Mouse (Mus musculus) thymus, postnatal 25 days (tissue): ENCODE measurements around the gene B230118H07Rik.
"Not testable (repeated sequence)": the region's sequence is repeated elsewhere in the genome, so short reads cannot be mapped to it uniquely, and the experiment has no call there.

Experiments used
- DNase-seq: peaks from one replicate; pipeline ENCODE4 v3.0.0; 2022

Gene B230118H07Rik

DNA sequence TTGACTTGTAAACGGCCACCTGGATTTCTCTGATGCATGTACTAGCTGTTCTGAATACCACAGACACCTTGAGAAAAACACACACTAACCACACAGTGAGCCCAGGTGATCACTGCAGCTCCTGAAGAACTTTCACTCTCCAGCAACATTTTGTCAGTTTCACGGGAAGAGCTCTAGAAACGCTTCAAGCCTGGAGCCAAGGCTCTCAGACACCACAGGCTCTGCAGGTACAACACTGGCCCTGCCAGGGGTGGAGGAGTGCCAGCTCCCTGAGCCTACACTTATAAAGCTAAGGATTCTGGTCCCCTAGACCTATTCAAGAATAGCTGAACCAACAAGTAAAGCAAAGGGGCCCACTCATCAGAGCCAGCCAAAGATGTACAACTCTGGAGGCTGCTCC is 67.9 kb downstream of the B230118H07Rik start:
- DNase-seq: peak; percentile 73

DNA sequence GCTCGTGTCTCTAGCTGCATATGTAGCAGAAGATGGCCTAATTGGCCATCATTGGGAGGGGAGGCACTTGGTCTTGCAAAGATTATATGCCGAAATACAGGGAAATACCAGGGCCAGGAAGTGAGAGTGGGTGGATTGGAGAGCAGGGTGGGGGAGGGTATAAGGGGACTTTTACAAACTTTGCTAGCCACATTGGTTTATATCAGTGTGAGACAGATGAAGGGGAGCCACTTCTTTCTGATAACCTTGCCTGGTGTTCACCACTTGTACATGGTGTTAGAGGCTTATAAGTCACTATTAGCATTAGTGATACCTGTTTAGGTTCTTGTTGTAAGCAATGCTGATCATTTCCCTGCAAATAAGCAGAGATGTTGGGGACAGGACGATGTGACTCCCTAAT is 68.4 kb downstream of the B230118H07Rik start:
- DNase-seq: no peak

DNA sequence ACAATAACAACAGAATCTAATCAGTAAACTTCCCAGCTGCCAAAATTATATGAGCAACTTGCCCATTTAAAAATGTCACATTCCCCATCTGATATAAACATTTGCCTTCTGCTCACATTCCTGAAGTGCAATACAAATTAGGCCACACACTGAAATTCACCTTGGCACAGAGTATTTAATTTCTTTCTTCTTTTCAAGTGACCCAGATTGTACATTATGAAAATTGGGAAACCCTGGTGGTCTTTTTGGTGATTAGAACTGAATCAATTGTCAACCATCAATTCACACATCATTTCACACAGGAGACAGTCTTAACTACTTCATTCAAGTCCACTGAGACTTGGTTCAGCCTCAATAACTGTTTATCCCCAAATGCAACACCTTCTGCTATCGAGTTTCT is 68.9 kb downstream of the B230118H07Rik start:
- no peak for DNase-seq

DNA sequence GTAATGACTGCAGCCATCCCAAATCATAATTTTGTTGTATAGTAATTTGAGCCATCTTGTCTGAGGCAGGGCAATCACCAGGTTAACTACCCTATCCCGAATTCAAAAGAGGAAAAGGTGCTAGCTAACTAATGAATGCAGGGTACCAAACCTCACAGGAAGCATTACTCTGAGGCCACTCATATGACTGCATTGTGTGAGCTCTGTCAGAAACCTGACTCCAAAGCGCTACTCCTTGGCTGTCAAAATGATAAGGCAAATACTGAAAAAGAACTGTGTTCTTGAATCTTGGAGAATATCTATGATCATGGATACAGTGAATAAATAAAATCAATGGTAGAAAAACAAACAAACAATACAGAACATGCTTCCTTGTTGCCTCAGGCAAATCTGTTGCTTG is 69.3 kb downstream of the B230118H07Rik start:
- no peak for DNase-seq

DNA sequence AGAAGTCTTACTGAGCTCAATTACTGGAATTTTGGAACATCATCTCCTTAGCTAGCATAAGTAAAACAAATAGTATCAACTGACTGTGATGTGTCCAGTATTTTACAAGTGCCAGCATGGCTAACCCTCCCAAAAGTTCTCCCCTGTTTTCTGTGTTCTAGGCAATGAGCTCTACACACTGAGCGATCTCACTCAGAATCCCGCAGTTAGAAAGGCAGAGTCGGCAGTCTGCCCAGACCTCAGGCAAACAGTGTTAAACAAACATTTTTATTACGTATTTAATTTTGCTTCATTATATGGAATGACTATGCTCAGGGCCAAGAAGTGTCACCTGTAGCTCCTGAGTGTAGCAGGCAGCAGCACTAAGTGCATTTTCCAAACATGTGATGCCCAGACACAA is 72.1 kb downstream of the B230118H07Rik start:
- DNase-seq: no peak

DNA sequence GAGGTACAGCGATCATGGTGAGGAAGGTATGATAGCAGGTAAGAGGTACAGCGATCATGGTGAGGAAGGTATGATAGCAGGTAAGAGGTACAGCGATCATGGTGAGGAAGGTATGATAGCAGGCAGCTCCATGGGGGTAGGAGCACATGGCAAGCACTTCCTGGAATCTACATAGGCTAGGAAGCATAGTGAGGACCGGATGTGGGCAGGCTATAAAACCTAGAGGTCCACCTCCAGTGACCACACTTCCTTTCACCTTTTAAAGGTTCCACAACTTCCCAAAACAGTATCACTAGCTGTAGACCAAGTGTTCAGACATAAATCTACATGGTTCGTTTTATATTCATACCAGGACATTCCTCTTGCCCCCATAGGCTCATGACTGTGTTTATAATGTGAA is 80.1 kb downstream of the B230118H07Rik start:
- DNase-seq: no peak

DNA sequence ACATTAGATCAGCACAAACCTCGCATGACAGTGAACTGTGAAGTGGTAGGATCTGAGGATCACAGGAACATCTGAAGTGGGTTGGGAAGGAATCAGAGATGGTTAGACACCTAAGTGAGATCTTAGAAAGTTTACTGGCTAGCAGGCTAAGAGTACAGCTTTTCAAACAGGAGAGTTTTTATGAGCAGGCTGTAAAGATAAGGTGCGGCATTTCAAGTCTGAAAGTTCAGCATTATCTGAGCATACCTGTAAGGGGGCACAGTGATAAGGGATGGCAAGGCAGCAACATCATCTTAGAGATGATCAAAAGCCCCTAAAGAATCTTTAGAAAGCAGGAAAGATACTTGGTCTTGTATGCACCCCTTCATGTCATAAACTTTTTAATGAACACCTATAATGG is 81.8 kb downstream of the B230118H07Rik start:
- no peak for DNase-seq

DNA sequence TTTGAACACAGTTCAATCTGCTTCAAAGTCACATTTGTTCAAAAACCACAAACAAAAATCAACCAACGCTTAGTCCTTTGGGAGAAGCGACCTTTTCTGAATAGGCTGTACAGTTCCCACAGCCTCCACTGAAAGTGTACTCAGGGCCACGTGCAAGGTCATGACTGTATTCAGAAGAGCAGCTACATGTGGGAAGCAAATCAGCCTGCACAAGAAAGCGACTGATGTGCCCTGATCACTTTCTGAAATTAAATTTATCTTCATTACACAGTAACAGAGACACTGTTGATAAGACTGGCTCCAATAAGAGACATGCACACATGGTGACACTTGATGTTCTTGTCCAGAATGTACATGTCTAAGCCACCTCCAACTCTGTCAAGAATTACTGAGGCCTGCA is 85.6 kb downstream of the B230118H07Rik start:
- no peak for DNase-seq

DNA sequence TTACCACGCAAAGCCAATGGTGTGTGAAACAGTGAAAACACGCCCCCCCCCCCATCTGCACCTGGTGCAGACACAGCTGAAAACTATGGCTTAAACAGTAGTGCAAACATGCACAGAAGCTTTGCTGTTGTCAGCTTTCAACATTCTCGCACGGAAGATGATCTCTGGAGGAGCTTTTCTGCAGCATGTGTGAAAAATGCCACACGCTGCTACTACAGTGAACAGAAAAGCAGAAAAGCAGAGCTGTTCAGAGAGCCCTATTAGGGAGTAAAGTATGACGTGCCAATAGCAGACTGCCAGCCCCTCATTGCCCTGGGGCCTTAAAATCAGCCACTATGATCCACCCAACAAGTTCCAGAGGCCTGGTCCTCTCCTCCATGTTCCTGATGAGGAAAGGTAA is 86.1 kb downstream of the B230118H07Rik start:
- peak; percentile 57 for DNase-seq

DNA sequence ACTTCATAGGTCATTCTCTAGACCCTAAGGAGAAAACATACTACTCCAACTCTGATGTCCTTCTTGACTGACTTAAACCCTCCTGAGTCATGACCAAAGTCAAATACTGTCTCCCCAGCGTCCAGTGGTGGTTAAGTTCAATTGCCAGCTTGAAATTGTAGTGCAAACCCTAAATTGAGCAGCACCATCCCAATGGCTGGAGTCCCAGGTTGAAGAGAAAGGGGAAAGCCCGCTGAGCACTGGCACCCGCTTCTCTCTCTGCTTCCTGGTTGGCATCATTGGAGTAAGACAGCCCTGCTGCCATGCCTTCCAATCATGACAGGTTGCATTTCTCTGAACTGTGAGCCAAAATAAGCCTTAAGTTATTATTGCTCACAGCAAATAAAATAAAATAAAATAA is 89.9 kb downstream of the B230118H07Rik start:
- no peak for DNase-seq

DNA sequence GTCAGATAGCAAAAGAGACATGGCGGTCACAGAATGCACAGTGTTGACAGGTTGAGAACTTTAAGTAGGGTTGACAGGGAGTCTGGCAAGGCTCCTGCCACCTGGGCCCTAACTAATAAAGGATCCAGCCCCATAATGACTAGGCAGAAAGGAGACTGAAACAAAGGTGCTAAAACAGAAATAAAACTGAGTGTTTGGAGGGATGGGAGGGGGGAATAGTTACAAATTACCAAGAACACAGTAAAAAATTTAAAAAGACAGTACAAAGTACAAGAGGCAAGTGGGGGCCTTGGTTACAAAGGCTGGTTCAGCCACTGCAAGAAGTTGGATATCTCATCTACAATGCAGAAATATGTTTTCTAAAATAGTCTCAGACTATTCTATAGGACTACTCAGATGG is 93.4 kb downstream of the B230118H07Rik start:
- no peak for DNase-seq

DNA sequence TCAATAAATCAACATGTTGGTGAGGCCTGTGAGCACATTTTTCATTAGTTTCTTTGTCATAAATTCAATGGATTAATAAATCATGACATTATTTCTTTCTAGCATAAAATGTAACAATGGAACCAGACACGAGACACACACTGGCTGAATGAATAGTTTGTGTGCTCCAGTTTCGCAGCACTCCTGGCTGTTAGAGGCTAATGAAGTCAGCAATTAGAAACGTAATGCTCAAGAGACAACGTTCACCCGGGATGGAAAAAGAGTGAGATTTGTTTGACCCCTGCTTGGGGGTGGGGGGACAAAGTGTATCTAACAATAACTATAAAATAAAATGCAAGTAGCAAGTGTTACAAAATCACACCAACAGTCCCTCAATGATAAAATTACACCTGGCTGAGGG is 95.5 kb downstream of the B230118H07Rik start:
- DNase-seq: no peak

DNA sequence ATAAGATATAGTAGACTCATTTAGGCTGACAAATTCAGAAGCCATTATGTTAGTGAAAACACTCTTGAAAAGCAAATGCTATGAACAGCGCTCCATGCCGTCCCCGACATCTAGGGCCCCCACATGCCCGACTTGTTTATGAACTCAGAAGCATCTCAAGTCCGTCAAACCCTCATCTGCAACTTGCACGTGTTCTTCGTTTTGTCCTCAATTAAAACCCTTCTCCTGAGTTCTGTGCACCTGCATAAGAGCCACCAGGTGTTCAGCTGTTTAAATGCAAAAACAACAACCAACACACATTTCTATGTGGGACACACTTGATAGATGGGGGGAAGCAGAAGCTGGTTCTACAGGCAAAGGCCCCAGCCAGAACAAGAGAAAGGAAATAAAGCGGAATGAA is 97.0 kb downstream of the B230118H07Rik start:
- DNase-seq: peak; percentile 74

DNA sequence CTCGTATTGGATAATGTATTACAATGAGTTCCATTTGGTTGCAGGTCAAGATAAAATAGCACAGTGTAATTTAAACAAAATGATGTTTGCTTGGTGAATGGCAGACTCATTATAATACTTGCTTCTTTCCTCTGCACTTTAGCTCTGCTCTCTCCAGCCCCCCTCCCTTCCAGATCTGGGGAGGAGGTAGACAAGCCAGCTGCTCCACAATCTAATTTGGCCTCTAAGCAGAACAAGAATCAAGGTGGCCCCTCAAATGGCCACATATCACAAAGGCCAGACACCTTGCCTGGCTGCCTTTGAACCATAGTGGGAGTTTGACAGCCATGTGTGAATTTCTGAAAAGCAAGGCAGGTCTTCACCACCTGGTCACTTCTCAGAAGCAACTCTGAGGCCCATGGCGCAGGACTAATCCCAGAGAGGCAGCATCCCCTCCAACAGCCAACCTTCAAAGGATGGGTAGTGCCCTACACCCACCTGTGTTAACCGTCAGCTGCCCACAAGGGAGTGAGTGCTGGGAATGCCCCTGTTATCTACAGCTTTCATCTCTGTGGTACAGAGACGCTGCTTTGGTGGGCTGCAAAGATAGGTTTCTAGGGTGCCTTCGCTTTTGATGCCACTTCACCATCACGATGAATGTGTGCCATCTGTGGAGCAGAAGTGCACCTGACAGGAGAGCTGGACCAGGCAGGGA is 98.2 kb downstream of the B230118H07Rik start:
- DNase-seq: peak; percentile 86

DNA sequence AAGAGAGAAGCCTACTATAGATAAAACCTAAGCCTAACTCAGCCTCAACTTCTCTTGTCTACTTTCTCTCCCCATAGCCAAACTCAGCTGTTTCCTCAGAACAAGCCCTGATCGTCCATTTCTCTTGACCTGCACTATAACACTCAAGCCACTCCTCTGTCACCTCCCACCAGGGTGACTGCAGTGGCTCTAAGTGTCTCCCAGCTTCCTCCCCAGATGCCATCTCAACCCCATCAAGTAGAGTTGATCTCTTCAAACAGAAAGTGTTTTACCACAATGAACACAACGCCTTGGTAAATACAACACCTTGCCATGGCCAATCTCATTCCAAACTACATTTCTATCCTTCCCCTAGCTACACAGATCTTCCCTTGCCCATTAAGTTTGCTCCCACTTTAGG is 99.2 kb downstream of the B230118H07Rik start:
- peak; percentile 64 for DNase-seq

DNA sequence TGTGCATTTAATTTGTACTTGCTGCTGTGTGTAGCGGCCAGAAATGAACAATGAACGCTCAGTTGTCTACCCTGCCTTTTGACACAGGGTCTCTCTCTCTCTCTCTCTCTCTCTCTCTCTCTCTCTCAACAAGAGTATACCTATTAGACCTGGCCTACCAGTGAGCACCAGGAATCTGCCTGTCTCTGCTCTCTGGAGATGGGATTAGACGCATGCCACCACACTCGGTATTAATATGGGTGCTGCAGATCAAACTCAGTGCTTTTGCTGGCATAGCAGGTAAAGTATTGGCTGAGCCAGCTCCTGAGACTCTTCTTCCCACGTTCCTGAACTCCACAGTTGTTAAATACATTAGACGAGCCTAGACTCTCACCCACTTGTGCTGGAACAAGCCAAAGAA is 100.5 kb downstream of the B230118H07Rik start:
- no peak for DNase-seq

DNA sequence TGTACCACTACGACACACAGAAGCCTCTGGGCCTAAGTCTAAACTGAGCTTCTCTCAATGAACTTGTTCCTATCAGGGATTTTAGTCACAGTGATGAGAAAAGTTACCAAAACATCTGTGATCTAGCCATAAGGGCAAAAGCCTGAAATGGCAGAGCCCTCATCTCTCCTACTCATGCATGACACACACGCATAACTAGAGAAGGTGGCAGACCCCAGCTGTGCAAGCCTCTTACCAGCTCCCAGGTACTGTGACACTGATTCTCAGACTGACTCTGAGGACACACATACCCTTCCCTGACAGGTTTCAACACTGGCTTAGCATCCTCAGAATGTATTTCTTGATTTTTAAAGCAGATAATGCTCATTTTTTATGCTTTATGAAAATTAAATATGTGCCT is 103.7 kb downstream of the B230118H07Rik start:
- peak; percentile 56 for DNase-seq

DNA sequence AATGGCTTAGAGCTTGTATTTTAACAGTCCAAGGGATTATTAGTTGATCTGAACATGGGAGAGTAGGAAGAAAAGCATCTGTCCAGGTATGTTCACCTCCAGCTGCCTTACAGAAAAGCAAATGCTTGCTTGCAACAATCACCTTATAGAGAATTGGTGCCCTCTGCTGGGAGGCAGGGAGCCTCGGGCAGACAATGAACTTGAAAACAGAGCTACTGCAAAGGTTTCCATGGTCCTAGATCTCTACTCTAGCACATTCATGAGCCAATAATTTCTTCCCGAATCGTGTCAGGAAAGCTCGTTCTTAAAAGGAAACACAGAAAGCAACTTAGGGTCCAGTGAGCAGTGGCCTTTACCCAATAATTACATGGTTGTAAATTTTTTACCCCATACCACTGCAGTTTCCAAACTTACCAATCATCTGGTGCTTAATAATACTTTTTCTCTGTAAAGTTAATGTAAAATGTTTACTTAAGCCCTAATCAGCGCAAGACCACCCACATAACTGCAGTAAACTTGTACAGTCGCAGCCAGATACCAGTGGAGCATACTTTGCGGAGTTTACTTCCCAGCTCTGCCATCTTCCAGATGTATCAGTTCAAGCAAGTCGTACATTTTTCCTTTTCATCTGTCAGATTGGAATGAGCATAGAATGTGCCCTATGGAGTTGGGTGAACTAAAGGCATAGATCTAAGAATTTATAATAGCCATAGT is 105.5 kb downstream of the B230118H07Rik start:
- peak; percentile 80 for DNase-seq

DNA sequence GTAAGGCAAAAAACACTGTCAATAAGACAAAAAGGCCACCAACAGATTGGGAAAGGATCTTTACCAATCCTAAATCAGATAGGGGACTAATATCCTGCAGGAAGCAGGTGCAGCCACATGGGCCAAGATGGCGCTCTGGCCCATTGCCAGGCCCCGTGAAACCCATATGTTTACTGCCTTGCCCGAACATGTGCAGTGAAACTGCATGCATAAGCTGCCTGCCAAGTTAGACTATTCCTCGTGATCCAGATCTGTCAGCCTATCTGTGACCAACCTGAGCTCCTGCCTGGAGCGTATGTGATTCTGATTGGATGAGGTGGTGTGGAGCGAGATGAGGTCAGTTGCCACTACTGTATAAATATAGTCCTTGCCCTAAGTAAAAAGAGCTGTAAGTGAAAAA is 112.4 kb downstream of the B230118H07Rik start:
- DNase-seq: not testable (repeated sequence)

DNA sequence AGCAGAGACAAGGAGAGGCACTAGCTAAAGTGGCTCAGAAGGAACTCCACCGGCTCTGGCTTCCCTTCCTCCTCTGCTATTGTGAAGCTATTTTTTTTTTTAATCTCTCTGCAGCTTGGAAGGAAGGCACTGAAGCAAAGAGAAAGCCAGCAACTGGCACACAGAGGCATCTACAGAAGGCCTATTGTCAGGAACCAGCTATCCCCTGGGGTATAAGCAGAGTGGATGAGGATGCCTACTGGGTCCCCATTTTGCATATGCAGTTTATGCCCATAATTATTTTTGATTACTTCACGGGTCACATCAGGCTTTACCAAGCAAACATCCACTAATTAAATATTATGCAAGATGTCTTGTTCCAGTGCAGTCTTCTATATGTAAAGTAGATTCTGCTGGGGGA is 115.6 kb downstream of the B230118H07Rik start:
- no peak for DNase-seq

DNA sequence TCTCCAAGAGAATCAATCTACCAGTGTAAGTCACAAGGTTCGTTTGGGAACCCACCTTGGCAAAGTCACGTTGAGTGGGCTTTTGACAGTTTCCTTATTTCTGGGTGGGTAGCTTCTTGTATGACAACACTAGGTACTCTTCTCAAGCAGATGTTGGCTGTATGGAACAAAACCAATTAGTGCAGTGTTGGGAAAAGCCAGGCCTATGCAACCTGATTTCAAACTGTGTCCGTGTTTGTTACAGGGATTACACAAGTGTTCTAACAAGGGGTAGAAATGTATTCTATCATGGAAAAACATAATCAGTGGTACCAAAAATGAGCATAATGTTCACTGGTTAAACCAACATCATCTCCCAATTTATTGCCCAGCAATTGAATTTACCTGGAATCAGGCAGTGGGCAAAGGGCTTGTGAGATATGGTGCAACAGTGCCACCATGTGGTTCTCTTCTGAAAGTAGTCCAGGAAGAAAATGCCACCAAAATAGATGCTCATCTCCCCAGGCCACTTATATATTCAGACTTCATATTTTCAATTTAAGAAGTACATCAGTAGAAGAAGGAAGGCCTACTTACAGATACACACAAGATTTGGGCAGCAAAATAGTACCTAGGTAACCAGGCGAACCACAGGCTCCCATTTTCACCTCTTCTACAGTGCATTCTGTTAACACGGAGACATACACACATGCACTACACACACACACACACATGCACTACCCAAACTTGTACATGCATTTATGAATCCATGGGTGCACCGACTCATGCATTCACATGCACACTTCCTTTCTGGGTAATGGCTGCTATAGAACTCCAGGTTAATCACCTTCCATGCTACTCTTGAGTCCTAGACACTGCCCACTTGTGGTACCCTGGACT is 123.6 kb downstream of the B230118H07Rik start:
- DNase-seq: peak; percentile 66

DNA sequence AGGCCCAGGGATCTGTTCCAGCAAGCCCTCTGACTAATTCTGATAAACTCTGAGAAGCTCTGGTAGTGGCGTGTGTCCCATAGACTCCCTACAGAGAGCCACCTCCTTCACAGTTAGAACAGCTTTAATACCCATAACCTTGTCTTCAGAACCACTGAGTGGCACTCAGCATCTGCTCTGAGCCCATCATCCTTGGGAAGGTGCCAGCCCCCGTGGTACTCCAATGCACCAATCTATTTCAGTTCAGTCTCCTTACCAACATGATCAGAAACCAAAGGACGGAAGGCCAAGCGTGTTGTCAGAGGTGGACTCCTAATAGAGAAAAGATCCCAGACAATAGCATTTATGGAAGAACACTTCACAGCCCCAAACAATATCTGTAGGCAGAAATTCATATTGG is 124.2 kb downstream of the B230118H07Rik start:
- DNase-seq: no peak

DNA sequence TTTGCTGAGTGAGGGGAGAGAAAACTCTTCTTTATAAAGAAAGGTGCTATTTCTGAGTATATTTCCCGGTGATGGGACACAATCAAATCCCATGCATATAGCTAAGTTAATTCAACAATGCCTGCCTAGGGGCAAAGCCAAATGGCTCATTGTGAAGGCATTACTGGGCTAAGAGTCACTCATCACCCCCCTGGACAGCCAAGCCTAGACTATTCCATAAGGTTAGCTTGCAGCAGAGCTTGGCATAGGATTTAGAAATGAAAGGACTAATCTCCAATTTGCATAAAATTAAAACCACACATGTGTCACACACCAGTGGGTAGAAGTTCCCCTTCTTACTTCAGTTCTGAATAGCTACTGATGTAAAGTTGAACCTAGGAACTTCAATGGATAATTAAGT is 128.8 kb downstream of the B230118H07Rik start:
- DNase-seq: no peak

DNA sequence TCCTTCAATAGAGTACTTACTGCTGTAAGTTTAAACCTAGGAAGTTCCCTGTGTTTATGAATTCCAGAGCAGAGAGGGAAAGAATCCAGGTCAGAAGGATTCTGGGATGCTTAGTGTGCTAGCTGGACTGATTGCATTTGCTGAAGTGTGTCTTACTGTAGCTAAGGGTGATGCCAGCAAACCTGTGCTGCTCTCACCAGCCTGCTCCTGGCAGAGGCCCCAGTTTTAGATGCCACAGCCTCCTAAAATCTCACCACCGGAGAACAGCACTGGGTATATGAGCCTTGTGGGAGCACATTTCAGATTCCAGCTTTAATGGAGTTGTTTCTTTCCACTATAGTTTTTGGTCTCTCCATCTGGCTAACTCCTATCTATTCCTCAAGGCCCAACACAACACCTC is 129.4 kb downstream of the B230118H07Rik start:
- DNase-seq: no peak
